Mouse (Mus musculus) retina, adult 2 months (tissue): ENCODE data around the gene Atp5g2.
"Not testable (repeated sequence)": the region's sequence is repeated elsewhere in the genome, so short reads cannot be mapped to it uniquely, and the experiment has no call there.

ENCODE experiments used
- DNase-seq: peaks from one replicate; pipeline ENCODE4 v3.0.0-alpha.2; 2012; ENCODE audit warnings: low read depth, low spot score

Atp5g2 gene

GRCm38 (mm10) chr15:102669571-102669970 is 2.6 kb downstream of the Atp5g2 start:
- no peak for DNase-seq

DNA sequence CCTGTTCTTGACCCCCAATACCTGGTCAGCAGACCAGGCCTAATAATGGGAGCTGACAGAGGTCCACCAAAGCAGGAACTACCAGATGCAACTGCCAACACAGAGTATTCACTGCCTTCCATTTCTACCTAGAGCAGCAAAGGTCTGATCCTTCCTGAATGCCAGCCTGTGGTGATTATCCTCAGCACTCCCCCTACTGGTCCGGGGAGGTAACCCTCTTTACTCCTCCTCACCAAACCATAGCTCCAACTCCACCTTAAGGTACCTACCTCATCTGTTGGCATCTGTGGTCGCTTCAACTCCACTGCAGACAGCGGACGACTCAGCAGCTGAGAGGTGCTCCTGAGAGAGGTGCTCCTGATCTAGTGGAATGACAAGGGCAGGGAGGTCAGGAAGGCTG is 6.7 kb downstream of the Atp5g2 start:
- no peak for DNase-seq

- no peak for DNase-seq
These were observed 8.3 kb downstream of the Atp5g2 start for GRCm38 (mm10) chr15:102663825-102664224.

GRCm38 (mm10) chr15:102662601-102663000 is 9.6 kb downstream of the Atp5g2 start:
- DNase-seq: not testable (repeated sequence)

DNA sequence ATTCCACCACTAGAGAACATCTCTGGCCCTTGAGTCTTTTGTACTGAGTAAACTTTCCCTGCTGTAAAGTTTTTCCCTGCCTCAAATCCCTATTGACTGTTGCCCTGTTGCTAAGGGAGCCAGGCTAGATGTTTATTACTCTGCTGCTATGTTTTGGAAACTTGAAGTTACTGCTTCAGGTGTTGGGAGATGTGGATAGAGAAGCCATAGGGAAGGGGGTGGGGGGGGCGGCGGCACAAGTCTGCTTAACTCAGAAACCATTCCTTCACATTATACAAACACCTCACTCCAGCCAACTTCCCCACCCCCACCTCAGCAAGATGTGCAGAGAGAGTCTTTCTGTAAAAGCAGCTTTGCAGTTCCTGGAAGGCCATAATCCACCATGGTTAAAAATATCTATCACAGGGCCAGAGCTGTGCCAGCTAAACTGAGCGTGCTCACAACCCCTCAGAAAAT is 14.2 kb downstream of the Atp5g2 start:
- DNase-seq: peak; percentile 43

GRCm38 (mm10) chr15:102656658-102657057 is 15.5 kb downstream of the Atp5g2 start:
- no peak for DNase-seq

- DNase-seq: not testable (repeated sequence)
These were observed 20.1 kb downstream of the Atp5g2 start for GRCm38 (mm10) chr15:102651928-102652660.

DNA sequence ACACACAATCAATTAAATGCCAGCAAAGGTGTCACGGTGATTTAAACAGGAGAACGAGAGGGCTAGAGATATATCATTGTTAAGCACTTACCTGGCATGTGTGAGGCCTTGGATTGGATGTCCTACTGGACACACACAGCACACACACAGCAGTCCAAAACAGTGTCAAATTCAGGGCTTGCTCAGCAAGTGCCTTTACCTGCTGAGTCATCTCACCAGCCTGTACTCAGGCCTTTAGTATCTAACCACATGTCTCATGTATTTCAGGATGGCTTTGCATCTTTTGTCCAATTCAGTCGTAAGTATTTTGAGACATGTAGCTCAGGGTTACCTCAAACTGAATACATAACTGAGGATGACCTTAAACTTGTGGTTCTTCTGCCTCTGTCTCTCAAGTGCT is 21.0 kb downstream of the Atp5g2 start:
- DNase-seq: no peak

DNA sequence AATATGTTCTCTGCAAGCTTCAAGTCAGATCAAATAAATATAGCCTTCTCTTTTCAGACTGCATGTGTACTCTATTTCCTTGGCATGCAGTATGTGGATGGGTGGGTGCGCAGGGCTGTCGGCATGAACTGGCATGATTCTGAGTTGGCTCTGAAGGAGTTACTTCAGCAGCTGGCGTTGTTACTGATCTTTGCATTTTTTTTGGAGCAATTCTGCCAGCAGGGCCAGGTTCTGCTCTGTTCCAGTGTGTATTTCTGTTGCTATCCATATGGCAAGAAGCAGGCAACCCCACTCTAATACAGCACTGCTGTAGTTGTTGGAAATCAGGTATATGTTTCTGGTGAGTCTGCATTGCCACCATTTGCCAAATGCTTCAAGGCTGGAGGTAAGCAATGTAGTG is 36.3 kb downstream of the Atp5g2 start:
- DNase-seq: no peak

DNA sequence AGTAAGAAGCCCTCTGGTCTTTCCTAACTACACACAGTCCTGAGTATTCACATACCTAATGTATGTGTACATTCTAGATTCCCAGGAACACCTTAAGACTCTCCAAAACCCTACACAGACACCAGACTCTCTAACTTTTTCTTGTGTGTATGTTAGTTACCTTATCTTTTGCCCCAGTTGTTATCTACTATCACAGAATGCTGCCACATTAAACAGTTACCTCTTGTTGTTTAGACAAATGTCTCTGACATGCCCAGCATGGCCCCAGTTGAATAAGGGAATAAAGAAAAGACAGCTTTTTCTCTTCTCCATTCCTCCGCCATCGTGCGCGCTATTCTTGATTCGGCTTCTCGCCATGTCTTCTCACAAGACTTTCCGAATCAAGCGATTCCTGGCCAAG is 37.5 kb downstream of the Atp5g2 start:
- DNase-seq: no peak

DNA sequence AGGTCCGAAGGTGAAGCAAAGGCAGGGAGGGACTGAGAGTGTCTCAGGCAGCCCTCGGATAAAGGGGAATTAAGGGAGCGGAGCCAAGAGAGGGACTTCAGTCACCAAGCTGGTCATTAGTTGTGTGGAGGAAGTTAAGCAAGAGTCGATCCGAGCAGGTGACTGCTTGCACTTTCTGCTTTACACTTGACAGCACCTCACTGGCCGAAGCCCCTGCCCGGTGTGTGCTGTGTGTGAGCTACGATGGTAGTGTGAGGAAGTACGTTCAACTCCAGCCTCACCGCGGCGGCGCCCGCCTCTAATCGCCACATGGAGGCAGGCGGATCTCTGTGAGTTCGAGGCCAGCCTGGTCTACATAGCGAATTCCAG is 46.5 kb downstream of the Atp5g2 start:
- no peak for DNase-seq

- DNase-seq: peak; percentile 98
These were observed 47.0 kb downstream of the Atp5g2 start, which contains the start of the genes Gm28047 and Atf7 for GRCm38 (mm10) chr15:102624970-102625686. Gene Gm28047 (minus strand): TSS chr15:102625067. Gene Atf7 (minus strand): TSS chr15:102625464.

DNA sequence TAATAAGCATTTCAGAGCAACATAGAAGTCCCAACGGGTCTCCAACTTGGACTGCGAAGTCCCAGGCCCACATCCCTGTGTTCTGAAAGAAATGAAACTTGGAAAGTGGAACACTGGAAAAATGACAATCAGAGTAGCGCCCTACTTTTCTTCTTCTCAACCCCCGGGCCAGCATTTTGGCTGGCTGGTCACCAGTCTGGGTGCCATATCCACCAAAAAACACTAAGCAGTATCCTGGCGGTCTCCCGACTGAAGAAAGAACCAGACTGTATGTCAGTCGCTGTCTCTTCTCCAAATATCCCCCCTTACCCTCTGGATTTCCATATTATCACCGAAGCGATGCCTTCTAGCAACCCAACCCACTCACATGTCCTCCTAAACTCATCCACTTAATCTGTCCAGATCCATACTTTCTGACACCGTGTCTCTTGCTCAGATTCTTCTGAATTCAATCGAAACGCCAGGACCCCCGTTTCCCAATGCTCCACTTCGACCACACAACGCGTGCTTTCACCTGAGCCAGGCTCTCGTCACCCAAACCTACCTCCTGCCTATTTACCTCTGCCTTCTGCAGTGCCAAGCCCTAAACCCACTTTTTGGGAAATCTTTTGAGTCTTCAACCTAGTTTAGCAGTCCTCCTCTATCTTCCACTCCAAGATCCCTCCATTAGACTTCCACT is 47.7 kb downstream of the Atp5g2 start:
- DNase-seq: no peak

DNA sequence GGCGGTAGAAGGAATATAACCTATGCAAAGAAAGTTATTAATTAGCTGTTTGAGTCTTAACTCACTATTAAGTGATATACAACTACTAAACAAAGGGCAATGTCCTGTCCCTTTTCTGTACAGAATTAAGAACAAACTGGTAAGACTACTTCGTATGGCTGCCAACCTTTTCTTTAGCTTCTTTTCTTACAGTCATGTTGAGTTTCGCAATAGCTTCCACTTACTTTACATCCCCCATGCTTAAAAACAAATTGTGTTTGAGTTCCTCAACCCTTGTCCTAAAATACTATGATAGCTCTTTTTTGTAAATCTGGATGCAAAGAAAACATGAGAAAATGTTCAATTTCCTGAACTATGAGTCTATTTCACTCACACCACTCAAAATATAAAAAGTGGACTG is 49.0 kb downstream of the Atp5g2 start:
- no peak for DNase-seq

DNA sequence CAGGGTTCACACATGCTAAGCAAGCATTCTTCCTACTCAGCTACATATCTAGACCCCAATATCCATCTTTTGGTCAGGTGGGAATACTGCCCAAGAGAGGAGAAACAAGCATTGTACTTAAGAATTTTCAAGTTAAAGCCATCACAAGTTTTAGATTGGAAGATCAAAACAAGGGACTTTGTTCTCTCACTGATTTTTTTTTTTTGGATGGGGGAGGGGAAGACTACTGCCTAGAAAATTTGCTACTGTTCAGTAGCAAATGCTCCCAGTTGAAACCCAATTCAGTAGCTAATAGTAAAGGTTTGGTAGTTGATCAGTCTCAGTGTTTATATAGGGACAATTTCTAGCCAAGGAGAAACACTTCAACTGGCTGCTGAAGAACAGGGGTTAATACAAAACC is 49.6 kb downstream of the Atp5g2 start:
- DNase-seq: no peak

- no peak for DNase-seq
These were observed 51.4 kb downstream of the Atp5g2 start for GRCm38 (mm10) chr15:102620765-102621164.

DNA sequence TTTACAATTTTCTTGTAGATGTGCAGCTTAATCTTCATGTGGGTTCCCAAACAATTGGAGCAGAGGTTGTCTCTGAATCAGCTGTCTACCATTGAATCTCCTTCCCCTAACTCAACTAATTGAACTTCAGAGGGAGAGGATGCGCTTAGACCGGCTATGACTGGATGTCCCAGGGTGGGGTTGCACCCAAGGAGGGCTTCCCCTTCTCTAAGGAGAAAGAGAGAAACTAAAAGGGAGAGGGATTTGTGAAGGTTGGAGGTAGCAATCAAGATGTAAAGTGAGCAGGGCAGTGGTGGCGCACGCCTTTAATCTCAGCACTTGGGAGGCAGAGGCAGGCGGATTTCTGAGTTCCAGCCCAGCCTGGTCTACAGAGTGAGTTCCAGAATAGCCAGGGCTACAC is 52.7 kb downstream of the Atp5g2 start:
- DNase-seq: no peak

GRCm38 (mm10) chr15:102617654-102618053 is 54.5 kb downstream of the Atp5g2 start:
- no peak for DNase-seq

- DNase-seq: no peak
These were observed 56.0 kb downstream of the Atp5g2 start for GRCm38 (mm10) chr15:102616174-102616573.

DNA sequence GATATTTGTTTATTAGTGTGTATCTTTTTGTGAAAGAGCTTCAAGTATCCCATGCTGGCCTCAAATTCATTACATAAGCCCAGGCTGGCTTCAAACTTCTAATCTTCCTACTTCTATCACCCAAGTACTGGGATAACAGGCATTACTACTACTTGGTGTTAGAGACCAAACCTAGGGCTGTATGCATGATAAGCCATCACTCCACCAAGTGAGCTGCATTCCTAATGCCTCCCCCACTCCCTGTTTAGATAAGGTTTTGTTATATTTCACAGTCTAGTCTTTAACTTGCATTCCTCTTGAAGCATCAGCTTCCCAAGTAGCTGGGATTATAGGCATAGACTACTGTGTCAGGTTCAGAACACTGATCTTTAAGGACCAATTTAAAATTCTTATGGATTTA is 57.9 kb downstream of the Atp5g2 start:
- no peak for DNase-seq

DNA sequence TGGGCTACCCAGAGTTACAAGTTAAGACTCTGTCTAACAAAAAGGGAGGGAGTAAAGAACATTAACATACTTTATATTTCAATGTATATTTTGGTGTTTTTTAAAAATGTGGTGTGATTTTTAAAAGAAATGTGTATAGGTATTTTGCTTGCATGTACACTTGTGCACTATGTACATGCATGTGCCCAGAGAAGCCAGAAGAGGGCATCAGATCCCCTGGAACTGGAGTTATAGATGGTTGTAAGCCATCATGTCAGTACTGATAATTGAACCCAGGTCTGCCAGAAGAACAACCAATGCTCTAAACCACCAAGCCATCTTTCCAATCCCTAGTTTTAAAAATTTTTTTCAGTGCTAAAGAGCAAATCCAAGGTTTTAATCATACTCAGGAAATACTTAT is 59.2 kb downstream of the Atp5g2 start:
- DNase-seq: no peak
